Mouse (Mus musculus): ENCODE results near the gene Vash2. TPM values are rescaled to one million over a fixed set of nuclear protein-coding genes. Genes with fewer than 3 reads are reported as not detected.

Vash2 gene
- polyA plus RNA-seq, 1 experiment from 2014 or later, result 81.0 TPM

GRCm38 (mm10) chr1:190972612-190973192 is 6.4 kb downstream of the Vash2 start:
- no peak overlapping the region for H3K4me2 ChIP-seq (replicated peaks)
- no peaks in the 10 kb centered on the region for H3K9me3 ChIP-seq (replicated peaks)
- no peak for ATAC-seq (ENCODE audit: low FRiP score)
- no peaks in the 10 kb centered on the region for H3K27me3 ChIP-seq
- no peak overlapping the region for H3K9ac ChIP-seq
- 69% methylated on average over 7 of the region's 7 CpGs for WGBS
- H3K36me3 ChIP-seq, result peaks cover 69% of the 10 kb centered on the region
- peaks cover 28% of the 10 kb centered on the region for H3K4me1 ChIP-seq
- no peak overlapping the region for H3K4me3 ChIP-seq
- no peak overlapping the region for H3K27ac ChIP-seq

GRCm38 (mm10) chr1:190971708-190972610 is 7.1 kb downstream of the Vash2 start:
- H3K27ac ChIP-seq, result no peak overlapping the region

GRCm38 (mm10) chr1:190968010-190968409 is 11.1 kb downstream of the Vash2 start:
- 92% methylated on average over 7 of the region's 7 CpGs for WGBS
- ATAC-seq (ENCODE audit: low FRiP score), result no peak

More at GRCm38 (mm10) chr1:190971708-190972610, 7.1 kb downstream of the Vash2 start:
- H3K27me3 ChIP-seq, result no peaks in the 10 kb centered on the region
- no peak for ATAC-seq (ENCODE audit: low FRiP score)
- H3K4me2 ChIP-seq (replicated peaks), result no peak overlapping the region
- WGBS, result 88% methylated on average over 14 of the region's 14 CpGs
- peaks cover 20% of the 10 kb centered on the region for H3K4me1 ChIP-seq
- no peak overlapping the region for H3K9ac ChIP-seq
- H3K4me3 ChIP-seq, result no peak overlapping the region
- peaks cover 77% of the 10 kb centered on the region for H3K36me3 ChIP-seq
- H3K9me3 ChIP-seq (replicated peaks), result no peaks in the 10 kb centered on the region

GRCm38 (mm10) chr1:190964992-190965780 is 13.9 kb downstream of the Vash2 start:
- peaks cover 88% of the 10 kb centered on the region for H3K36me3 ChIP-seq
- WGBS, result 86% methylated on average over 15 of the region's 15 CpGs

More at GRCm38 (mm10) chr1:190968010-190968409, 11.1 kb downstream of the Vash2 start:
- Histone ChIP-seq H3K27me3 (no peaks in the 10 kb centered on the region), H3K9ac (no peak overlapping the region), H3K4me3 (no peak overlapping the region), H3K9me3 (replicated peaks) (no peaks in the 10 kb centered on the region), H3K4me1 (0 out of 2 replicates have a peak, but pooled peaks cover 2% of the 10 kb centered on the region), H3K36me3 (peaks cover 88% of the 10 kb centered on the region), H3K27ac (no peak overlapping the region), H3K4me2 (replicated peaks) (no peak overlapping the region)

GRCm38 (mm10) chr1:190962760-190963159 is 16.3 kb downstream of the Vash2 start:
- Histone ChIP-seq H3K4me3 (no peak overlapping the region), H3K9me3 (replicated peaks) (no peaks in the 10 kb centered on the region), H3K27ac (no peak overlapping the region), H3K4me1 (no peaks in the 10 kb centered on the region), H3K27me3 (no peaks in the 10 kb centered on the region), H3K4me2 (replicated peaks) (no peak overlapping the region), H3K9ac (no peak overlapping the region), H3K36me3 (peaks cover 91% of the 10 kb centered on the region)
- WGBS, result 91% methylated on average over 3 of the region's 3 CpGs
- no peak for ATAC-seq (ENCODE audit: low FRiP score)

More at GRCm38 (mm10) chr1:190964992-190965780, 13.9 kb downstream of the Vash2 start:
- no peak overlapping the region for H3K9ac ChIP-seq
- no peak overlapping the region for H3K27ac ChIP-seq
- H3K27me3 ChIP-seq, result no peaks in the 10 kb centered on the region
- no peak overlapping the region for H3K4me3 ChIP-seq
- no peak for ATAC-seq (ENCODE audit: low FRiP score)
- H3K9me3 ChIP-seq (replicated peaks), result no peaks in the 10 kb centered on the region
- no peaks in the 10 kb centered on the region for H3K4me1 ChIP-seq
- no peak overlapping the region for H3K4me2 ChIP-seq (replicated peaks)

GRCm38 (mm10) chr1:190958821-190959220 is 20.3 kb downstream of the Vash2 start:
- ATAC-seq (ENCODE audit: low FRiP score), result no peak
- H3K27me3 ChIP-seq, result no peaks in the 10 kb centered on the region
- no peak overlapping the region for H3K4me2 ChIP-seq (replicated peaks)
- no peaks in the 10 kb centered on the region for H3K4me1 ChIP-seq
- no peak overlapping the region for H3K4me3 ChIP-seq
- H3K9ac ChIP-seq, result no peak overlapping the region
- no peaks in the 10 kb centered on the region for H3K9me3 ChIP-seq (replicated peaks)
- WGBS, result 88% methylated on average over 5 of the region's 5 CpGs
- peaks cover 91% of the 10 kb centered on the region for H3K36me3 ChIP-seq
- no peak overlapping the region for H3K27ac ChIP-seq

GRCm38 (mm10) chr1:190953009-190953408 is 26.1 kb downstream of the Vash2 start:
- 71% methylated on average over 3 of the region's 3 CpGs for WGBS

GRCm38 (mm10) chr1:190951014-190951413 is 28.1 kb downstream of the Vash2 start:
- H3K36me3 ChIP-seq, result peaks cover 84% of the 10 kb centered on the region
- WGBS, result 86% methylated on average over 5 of the region's 5 CpGs

More at GRCm38 (mm10) chr1:190953009-190953408, 26.1 kb downstream of the Vash2 start:
- no peaks in the 10 kb centered on the region for H3K4me1 ChIP-seq
- peaks cover 86% of the 10 kb centered on the region for H3K36me3 ChIP-seq
- no peak overlapping the region for H3K27ac ChIP-seq
- no peaks in the 10 kb centered on the region for H3K27me3 ChIP-seq
- H3K4me3 ChIP-seq, result no peak overlapping the region
- no peaks in the 10 kb centered on the region for H3K9me3 ChIP-seq (replicated peaks)
- ATAC-seq (ENCODE audit: low FRiP score), result no peak
- H3K9ac ChIP-seq, result no peak overlapping the region
- H3K4me2 ChIP-seq (replicated peaks), result no peak overlapping the region

GRCm38 (mm10) chr1:190948846-190949245 is 30.2 kb downstream of the Vash2 start:
- Histone ChIP-seq H3K4me2 (replicated peaks) (no peak overlapping the region), H3K27ac (no peak overlapping the region), H3K9ac (no peak overlapping the region), H3K4me1 (no peaks in the 10 kb centered on the region), H3K4me3 (no peak overlapping the region), H3K36me3 (peaks cover 74% of the 10 kb centered on the region), H3K27me3 (no peaks in the 10 kb centered on the region), H3K9me3 (replicated peaks) (no peaks in the 10 kb centered on the region)
- 90% methylated on average over 17 of the region's 17 CpGs for WGBS
- no peak for ATAC-seq (ENCODE audit: low FRiP score)

More at GRCm38 (mm10) chr1:190951014-190951413, 28.1 kb downstream of the Vash2 start:
- Histone ChIP-seq H3K27me3 (no peaks in the 10 kb centered on the region), H3K27ac (no peak overlapping the region), H3K9me3 (replicated peaks) (no peaks in the 10 kb centered on the region), H3K4me1 (no peaks in the 10 kb centered on the region), H3K9ac (no peak overlapping the region), H3K4me3 (no peak overlapping the region), H3K4me2 (replicated peaks) (no peak overlapping the region)
- ATAC-seq (ENCODE audit: low FRiP score), result no peak

- no peak for ATAC-seq (ENCODE audit: low FRiP score)
- peaks cover 74% of the 10 kb centered on the region for H3K36me3 ChIP-seq
- H3K4me1 ChIP-seq, result no peaks in the 10 kb centered on the region
- no peaks in the 10 kb centered on the region for H3K9me3 ChIP-seq (replicated peaks)
- no peak overlapping the region for H3K9ac ChIP-seq
- no peak overlapping the region for H3K27ac ChIP-seq
- no peak overlapping the region for H3K4me3 ChIP-seq
- no peak overlapping the region for H3K4me2 ChIP-seq (replicated peaks)
- 91% methylated on average over 7 of the region's 7 CpGs for WGBS
- no peaks in the 10 kb centered on the region for H3K27me3 ChIP-seq
These were observed 30.7 kb downstream of the Vash2 start for GRCm38 (mm10) chr1:190948439-190948838.

GRCm38 (mm10) chr1:190947986-190948385 is 31.1 kb downstream of the Vash2 start:
- Histone ChIP-seq H3K4me1 (no peaks in the 10 kb centered on the region), H3K36me3 (peaks cover 74% of the 10 kb centered on the region), H3K27me3 (no peaks in the 10 kb centered on the region), H3K4me3 (no peak overlapping the region), H3K4me2 (replicated peaks) (no peak overlapping the region), H3K27ac (no peak overlapping the region), H3K9me3 (replicated peaks) (no peaks in the 10 kb centered on the region), H3K9ac (no peak overlapping the region)
- 85% methylated on average over 5 of the region's 5 CpGs for WGBS
- no peak for ATAC-seq (ENCODE audit: low FRiP score)
